Mouse (Mus musculus) heart, embryonic 11.5 days (tissue): ENCODE measurements around the gene Rcor1. TPM values are rescaled to one million over a fixed set of nuclear protein-coding genes. Genes with fewer than 3 reads are reported as not detected.

ENCODE experiments used
- ATAC-seq: fragments of 200-750 bp; cut with Nextera tagmentation; replicated peaks from 2 replicates; pipeline ENCODE4 v1.8.0; 2017; ENCODE audit warnings: moderate library complexity; ENCODE audit not compliant: insufficient number of reproducible peaks, low FRiP score, low TSS enrichment
- H3K27ac ChIP-seq: fragments of 300-500 bp; sonication (generic); 2 replicates; pipeline ENCODE4 v1.5.1; 2014; ENCODE audit warnings: mild to moderate bottlenecking, low read depth, low read length
- H3K27me3 ChIP-seq: fragments of 300-500 bp; sonication (generic); 2 replicates; pipeline ENCODE4 v1.6.1; 2014; ENCODE audit warnings: mild to moderate bottlenecking, low read length, mixed read lengths; ENCODE audit not compliant: control insufficient read depth, insufficient read depth
- H3K36me3 ChIP-seq: fragments of 300-500 bp; sonication (generic); 2 replicates; pipeline ENCODE4 v1.6.1; 2014; ENCODE audit warnings: mild to moderate bottlenecking, low read length, moderate library complexity, mixed read lengths; ENCODE audit not compliant: control insufficient read depth, insufficient read depth
- H3K4me1 ChIP-seq: fragments of 300-500 bp; sonication (generic); 2 replicates; pipeline ENCODE4 v1.6.1; 2014; ENCODE audit warnings: low read length; ENCODE audit not compliant: control insufficient read depth, insufficient read depth
- H3K4me2 ChIP-seq: fragments of 300-500 bp; sonication (generic); 2 replicates; pipeline ENCODE4 v1.6.1; 2014; ENCODE audit warnings: mild to moderate bottlenecking, moderate library complexity
- H3K4me3 ChIP-seq: fragments of 300-500 bp; sonication (generic); 2 replicates; pipeline ENCODE4 v1.5.1; 2014; ENCODE audit warnings: low read depth, low read length
- H3K9ac ChIP-seq: fragments of 300-500 bp; sonication (generic); 2 replicates; pipeline ENCODE4 v1.6.1; 2014; ENCODE audit warnings: mild to moderate bottlenecking, low read depth, low read length, moderate library complexity
- H3K9me3 ChIP-seq: fragments of 300-500 bp; sonication (generic); replicated peaks from 2 replicates; pipeline ENCODE4 v1.6.1; 2016; ENCODE audit warnings: low read length; ENCODE audit not compliant: control insufficient read depth
- WGBS: fragments of 180-500 bp; shearing (Covaris S2); extraction: QIAGEN DNeasy Blood & Tissue Kit; methylation state at CpG from one replicate; pipeline ENCODE4 v1.1.7; 2014; ENCODE audit not compliant: insufficient replicate concordance; 5-methylcytosine and 5-hydroxymethylcytosine counted together
- polyA plus RNA-seq: library from polyadenylated mRNA; unstranded; fragments of >200 nt; fragmentation: Nextera tagmentation; extraction: Ambion mirVana; gene quantifications from 2 replicates; pipeline ENCODE4 v1.2.1, GENCODE M21; 2014

The Rcor1 gene
- polyA plus RNA-seq, 1 experiment from 2014 or later = 11.9 TPM

DNA sequence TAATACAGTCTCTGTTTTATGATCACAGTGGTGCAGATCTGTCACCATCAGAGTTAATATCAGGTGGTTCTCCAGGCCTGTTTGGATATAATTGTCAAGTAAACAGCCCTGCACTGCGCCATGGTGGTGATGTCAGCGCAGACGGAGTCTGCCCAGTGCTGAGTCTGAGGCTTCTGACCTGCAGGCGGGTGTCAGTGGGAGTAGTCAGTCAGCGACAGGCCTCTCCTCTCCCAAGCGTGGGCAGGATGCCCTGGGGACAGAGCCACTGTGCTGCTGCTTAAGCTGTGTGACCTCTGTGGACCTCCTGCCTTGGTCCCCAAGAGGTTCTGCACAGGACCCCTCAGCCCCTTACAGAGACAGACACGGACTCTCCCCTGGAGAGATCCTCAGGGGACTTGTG, 50.0 kb downstream of the Rcor1 start:
- H3K9ac ChIP-seq = no peak overlapping the region
- 74% methylated on average over 7 of the region's 7 CpGs for WGBS
- H3K4me1 ChIP-seq = peaks cover 9% of the 10 kb centered on the region; the same call in 1 of the 2 replicates
- no peak overlapping the region for H3K27ac ChIP-seq
- no peaks in the 10 kb centered on the region for H3K27me3 ChIP-seq
- no peak for ATAC-seq
- H3K4me2 ChIP-seq = no peak overlapping the region
- H3K36me3 ChIP-seq = peaks cover 4% of the 10 kb centered on the region; the same call in 1 of the 2 replicates
- H3K4me3 ChIP-seq = no peak overlapping the region
- no peaks in the 10 kb centered on the region for H3K9me3 ChIP-seq

DNA sequence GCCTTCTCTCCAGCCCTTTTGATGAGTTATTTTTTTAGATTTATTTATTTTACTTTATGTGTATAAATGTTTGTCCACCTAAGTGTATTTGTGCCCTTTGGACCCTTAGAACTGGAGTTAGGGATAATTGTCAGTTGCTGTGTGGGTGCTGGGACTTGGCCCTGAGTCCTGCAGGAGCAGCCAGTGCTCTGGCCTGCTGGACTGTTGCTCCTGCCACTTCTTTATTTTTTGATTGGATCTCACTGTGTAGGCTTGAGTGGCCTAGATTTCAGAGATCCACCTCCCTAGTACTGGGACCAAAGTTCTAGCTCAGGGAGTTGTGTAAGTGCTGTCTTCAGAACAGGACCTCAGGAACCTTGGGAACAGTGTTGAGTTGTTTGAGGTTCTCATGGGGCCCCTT, 51.6 kb downstream of the Rcor1 start:
- ATAC-seq = no peak

DNA sequence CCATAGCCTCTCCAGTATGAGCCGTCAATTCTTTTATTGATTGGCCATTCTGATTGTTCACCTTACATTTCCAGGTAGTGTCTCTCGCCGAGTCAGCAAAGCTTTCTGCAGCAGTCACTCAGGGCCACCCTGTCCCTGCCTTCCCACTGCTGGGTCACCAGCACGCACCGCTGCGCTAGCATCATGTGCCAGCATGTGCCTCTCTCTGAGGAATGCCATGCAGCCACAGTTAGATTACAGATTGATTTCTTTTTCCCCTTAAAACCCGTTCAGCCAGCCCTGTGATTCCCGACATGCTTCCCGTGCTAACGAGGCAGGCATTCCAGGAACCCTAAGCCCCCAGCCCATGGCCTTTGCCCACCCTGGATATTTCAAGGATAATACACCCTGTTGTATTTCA, 52.8 kb downstream of the Rcor1 start:
- Histone ChIP-seq H3K4me2 (no peak overlapping the region), H3K27me3 (no peaks in the 10 kb centered on the region), H3K4me3 (no peak overlapping the region), H3K36me3 (no peaks in the 10 kb centered on the region), H3K4me1 (peaks cover 9% of the 10 kb centered on the region; the same call in 1 of the 2 replicates), H3K9me3 (no peaks in the 10 kb centered on the region), H3K9ac (no peak overlapping the region), H3K27ac (no peak overlapping the region)
- no peak for ATAC-seq
- WGBS = 89% methylated on average over 10 of the region's 10 CpGs

More for the DNA sequence above, 51.6 kb downstream of the Rcor1 start:
- H3K27ac ChIP-seq = no peak overlapping the region
- no peak overlapping the region for H3K4me2 ChIP-seq
- no peaks in the 10 kb centered on the region for H3K36me3 ChIP-seq
- H3K9me3 ChIP-seq = no peaks in the 10 kb centered on the region
- peaks cover 9% of the 10 kb centered on the region; the same call in 1 of the 2 replicates for H3K4me1 ChIP-seq
- H3K4me3 ChIP-seq = no peak overlapping the region
- H3K9ac ChIP-seq = no peak overlapping the region
- H3K27me3 ChIP-seq = no peaks in the 10 kb centered on the region

DNA sequence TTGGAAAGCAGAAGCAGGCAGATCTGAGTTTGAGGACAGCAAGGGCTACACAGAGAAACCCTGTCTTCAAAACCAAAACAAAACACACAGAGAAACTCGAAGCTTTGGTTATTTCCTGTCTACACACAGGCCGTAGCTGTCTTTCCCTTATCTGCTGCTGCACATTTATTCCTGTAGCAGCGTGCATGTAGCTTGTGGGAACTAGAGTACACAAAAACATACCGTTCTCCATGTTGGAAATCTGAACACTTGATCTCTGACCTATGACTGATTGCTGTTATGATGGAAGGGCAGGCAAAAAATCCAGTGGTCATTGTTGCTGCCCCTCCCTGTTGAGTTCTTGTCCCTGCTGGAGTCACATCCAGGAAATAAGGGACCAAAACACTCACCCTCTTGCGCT, 54.9 kb downstream of the Rcor1 start:
- peak overlapping the region; percentile 71; the same call in 1 of the 2 replicates for H3K27ac ChIP-seq
- H3K4me1 ChIP-seq = peaks cover 6% of the 10 kb centered on the region; the same call in 1 of the 2 replicates
- no peaks in the 10 kb centered on the region for H3K27me3 ChIP-seq
- H3K9ac ChIP-seq = no peak overlapping the region
- H3K36me3 ChIP-seq = no peaks in the 10 kb centered on the region
- H3K4me2 ChIP-seq = no peak overlapping the region
- no peak overlapping the region for H3K4me3 ChIP-seq
- WGBS = 53% methylated on average over 5 of the region's 5 CpGs
- ATAC-seq = no peak
- H3K9me3 ChIP-seq = no peaks in the 10 kb centered on the region

DNA sequence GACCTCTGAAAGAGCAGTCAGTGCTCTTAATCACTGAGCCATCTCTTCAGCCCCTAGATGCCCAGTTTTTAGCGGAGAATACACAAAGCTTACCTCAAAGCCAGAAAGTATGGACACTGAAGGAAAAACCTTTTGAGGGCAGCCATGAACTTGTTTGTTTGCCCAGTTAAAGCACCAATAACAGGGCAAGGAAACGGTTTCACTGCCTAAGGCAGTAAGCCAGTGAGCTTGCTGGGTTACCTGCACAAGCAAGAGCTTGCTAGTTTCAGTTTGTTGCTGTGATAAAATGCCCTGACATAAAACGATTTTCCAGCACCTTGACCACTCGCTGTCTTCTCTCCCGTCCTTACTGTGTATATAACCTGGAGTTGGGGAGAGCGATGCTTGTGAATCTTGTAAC, 55.9 kb downstream of the Rcor1 start:
- H3K4me3 ChIP-seq = no peak overlapping the region
- no peak overlapping the region for H3K4me2 ChIP-seq
- 94% methylated on average over 6 of the region's 6 CpGs for WGBS
- H3K4me1 ChIP-seq = peaks cover 3% of the 10 kb centered on the region; the same call in 1 of the 2 replicates
- H3K36me3 ChIP-seq = no peaks in the 10 kb centered on the region
- no peak overlapping the region for H3K27ac ChIP-seq
- H3K27me3 ChIP-seq = no peaks in the 10 kb centered on the region
- H3K9me3 ChIP-seq = no peaks in the 10 kb centered on the region
- no peak overlapping the region for H3K9ac ChIP-seq
- ATAC-seq = no peak

DNA sequence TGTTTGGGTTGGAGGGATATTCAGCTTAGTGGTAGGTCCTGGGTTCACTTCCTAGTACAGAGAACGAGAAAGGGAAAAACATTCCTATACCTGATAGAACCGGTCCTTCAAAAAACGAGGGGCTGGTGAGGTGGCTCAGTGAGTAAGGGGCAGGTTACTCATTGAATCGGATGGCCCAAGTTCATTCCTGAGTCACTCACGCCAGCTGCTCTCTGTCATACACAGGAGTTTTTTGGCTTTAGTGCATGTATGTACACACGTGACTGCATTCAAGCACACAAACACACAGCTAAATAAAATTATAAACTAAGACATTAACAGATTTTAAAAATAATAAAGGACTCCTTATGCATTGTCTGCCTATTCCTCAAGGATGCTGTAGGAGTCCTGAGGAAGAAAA, 57.1 kb downstream of the Rcor1 start:
- Histone ChIP-seq H3K27me3 (no peaks in the 10 kb centered on the region), H3K36me3 (no peaks in the 10 kb centered on the region), H3K4me3 (no peak overlapping the region), H3K9me3 (no peaks in the 10 kb centered on the region), H3K9ac (no peak overlapping the region), H3K4me1 (peaks cover 3% of the 10 kb centered on the region; the same call in 1 of the 2 replicates), H3K4me2 (no peak overlapping the region), H3K27ac (no peak overlapping the region)
- ATAC-seq = no peak
- 84% methylated on average over 6 of the region's 6 CpGs for WGBS

DNA sequence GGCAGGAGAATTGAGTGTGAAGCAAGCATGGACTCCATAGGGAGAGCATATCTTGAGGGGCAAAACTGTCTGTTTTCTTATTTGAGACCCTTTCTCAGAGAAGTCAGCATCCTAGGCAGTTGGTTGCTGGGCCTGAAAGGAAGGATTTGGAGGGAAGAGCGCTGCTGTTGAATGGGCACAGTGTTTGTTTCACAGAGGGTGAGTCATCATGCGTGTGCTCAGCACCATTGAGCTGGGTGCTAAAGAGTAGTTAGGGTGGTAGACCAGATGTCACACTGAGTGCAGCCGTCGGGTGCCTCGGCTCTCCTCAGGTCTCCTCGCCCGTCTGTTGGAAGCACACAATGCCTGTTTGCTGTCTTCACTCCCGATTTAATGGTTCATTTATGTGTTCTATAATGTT, 57.9 kb downstream of the Rcor1 start:
- H3K27me3 ChIP-seq = no peaks in the 10 kb centered on the region
- peaks cover 6% of the 10 kb centered on the region; the same call in 1 of the 2 replicates for H3K36me3 ChIP-seq
- H3K4me2 ChIP-seq = no peak overlapping the region
- H3K4me1 ChIP-seq = peaks cover 1% of the 10 kb centered on the region; the same call in 1 of the 2 replicates
- H3K9ac ChIP-seq = no peak overlapping the region
- H3K4me3 ChIP-seq = no peak overlapping the region
- WGBS = 97% methylated on average over 8 of the region's 8 CpGs
- no peaks in the 10 kb centered on the region for H3K9me3 ChIP-seq
- no peak for ATAC-seq
- no peak overlapping the region for H3K27ac ChIP-seq

DNA sequence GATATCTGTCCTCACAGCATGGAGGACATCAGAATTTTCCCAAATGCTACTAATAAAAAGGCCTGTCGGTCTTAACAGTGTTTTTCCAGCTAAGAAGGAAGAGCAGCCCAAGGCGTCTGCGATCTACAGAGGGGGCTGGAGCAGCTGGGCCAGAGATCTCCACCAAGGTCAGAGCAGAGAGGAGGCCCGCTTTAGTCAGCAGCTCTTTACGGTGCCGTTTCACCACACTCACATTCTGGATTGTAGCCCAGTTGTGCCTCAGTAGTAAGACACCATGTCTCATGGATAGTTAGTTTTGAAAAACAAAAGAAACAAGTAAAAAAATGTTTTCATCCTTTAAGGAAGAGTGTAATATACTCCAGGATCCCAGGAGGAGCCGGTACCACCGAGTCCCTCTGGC, 72.0 kb downstream of the Rcor1 start:
- Histone ChIP-seq H3K9me3 (no peaks in the 10 kb centered on the region), H3K27ac (no peak overlapping the region), H3K4me3 (no peak overlapping the region), H3K9ac (no peak overlapping the region), H3K4me2 (no peak overlapping the region), H3K36me3 (peaks cover 34% of the 10 kb centered on the region), H3K4me1 (peaks cover 7% of the 10 kb centered on the region; the same call in 1 of the 2 replicates), H3K27me3 (no peaks in the 10 kb centered on the region)
- 89% methylated on average over 8 of the region's 8 CpGs for WGBS
- no peak for ATAC-seq

DNA sequence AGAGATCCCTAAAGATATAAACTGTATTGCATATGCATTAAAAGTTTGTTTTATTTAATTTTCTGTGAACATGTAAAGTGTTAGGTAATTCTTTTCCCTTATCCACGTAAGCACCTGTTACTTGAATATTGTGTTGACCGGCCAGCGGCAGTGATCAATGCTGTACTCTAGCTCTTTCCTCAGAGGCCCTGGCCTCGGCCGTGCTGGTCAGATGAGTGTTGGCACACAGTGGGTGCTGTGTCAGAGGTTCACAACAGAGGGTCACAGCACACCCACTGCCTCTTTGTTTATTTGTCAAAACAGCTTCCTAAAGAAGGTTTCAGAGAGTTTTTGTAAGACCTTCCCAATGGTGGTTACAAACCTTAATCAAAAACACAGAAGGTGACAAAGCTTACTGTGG, 75.4 kb downstream of the Rcor1 start:
- no peak overlapping the region for H3K4me2 ChIP-seq
- H3K27me3 ChIP-seq = no peaks in the 10 kb centered on the region
- H3K4me1 ChIP-seq = 0 out of 2 replicates have a peak, but pooled peaks cover 3% of the 10 kb centered on the region
- H3K9me3 ChIP-seq = no peaks in the 10 kb centered on the region
- no peak overlapping the region for H3K27ac ChIP-seq
- H3K4me3 ChIP-seq = no peak overlapping the region
- no peak for ATAC-seq
- WGBS = 92% methylated on average over 5 of the region's 5 CpGs
- no peak overlapping the region for H3K9ac ChIP-seq
- peaks cover 49% of the 10 kb centered on the region for H3K36me3 ChIP-seq
